Mouse (Mus musculus) embryonic facial prominence, embryonic 10.5 days (tissue): Measurements from ENCODE around the gene Abcf2. TPM values are rescaled to one million over a fixed set of nuclear protein-coding genes. Genes with fewer than 3 reads are reported as not detected.

Source experiments
- DNase-seq: peaks from one replicate; pipeline ENCODE4 v3.0.0-alpha.2; 2017; ENCODE audit warnings: low spot score
- H3K27ac ChIP-seq: fragments of 300-500 bp; sonication (generic); replicated peaks from 2 replicates; pipeline ENCODE4 v1.5.1; 2016; ENCODE audit warnings: mild to moderate bottlenecking
- H3K27me3 ChIP-seq: fragments of 300-500 bp; sonication (generic); replicated peaks from 2 replicates; pipeline ENCODE4 v1.6.1; 2016; ENCODE audit warnings: low read depth, mild to moderate bottlenecking; ENCODE audit not compliant: poor library complexity, severe bottlenecking
- H3K36me3 ChIP-seq: fragments of 300-500 bp; sonication (generic); replicated peaks from 2 replicates; pipeline ENCODE4 v1.6.1; 2016; ENCODE audit warnings: mild to moderate bottlenecking, moderate library complexity
- H3K4me1 ChIP-seq: fragments of 300-500 bp; sonication (generic); 2 replicates; pipeline ENCODE4 v1.6.1; 2016
- H3K4me3 ChIP-seq: fragments of 300-500 bp; sonication (generic); 2 replicates; pipeline ENCODE4 v1.5.1; 2016; ENCODE audit warnings: mild to moderate bottlenecking, moderate library complexity
- H3K9me3 ChIP-seq: fragments of 300-500 bp; sonication (generic); 2 replicates; pipeline ENCODE4 v1.6.1; 2016; ENCODE audit warnings: mild to moderate bottlenecking
- WGBS: fragments of 180-500 bp; shearing (Covaris S2); methylation state at CpG from one replicate; pipeline ENCODE4 v1.1.7; 2016; 5-methylcytosine and 5-hydroxymethylcytosine counted together
- polyA plus RNA-seq: library from polyadenylated mRNA; unstranded; fragments of >200 nt; fragmentation: Nextera tagmentation; extraction: Ambion mirVana; gene quantifications from 2 replicates; pipeline ENCODE4 v1.2.1, GENCODE M21; 2016

Abcf2 gene
- polyA plus RNA-seq = 181 and 183 TPM in 2 replicates

DNA sequence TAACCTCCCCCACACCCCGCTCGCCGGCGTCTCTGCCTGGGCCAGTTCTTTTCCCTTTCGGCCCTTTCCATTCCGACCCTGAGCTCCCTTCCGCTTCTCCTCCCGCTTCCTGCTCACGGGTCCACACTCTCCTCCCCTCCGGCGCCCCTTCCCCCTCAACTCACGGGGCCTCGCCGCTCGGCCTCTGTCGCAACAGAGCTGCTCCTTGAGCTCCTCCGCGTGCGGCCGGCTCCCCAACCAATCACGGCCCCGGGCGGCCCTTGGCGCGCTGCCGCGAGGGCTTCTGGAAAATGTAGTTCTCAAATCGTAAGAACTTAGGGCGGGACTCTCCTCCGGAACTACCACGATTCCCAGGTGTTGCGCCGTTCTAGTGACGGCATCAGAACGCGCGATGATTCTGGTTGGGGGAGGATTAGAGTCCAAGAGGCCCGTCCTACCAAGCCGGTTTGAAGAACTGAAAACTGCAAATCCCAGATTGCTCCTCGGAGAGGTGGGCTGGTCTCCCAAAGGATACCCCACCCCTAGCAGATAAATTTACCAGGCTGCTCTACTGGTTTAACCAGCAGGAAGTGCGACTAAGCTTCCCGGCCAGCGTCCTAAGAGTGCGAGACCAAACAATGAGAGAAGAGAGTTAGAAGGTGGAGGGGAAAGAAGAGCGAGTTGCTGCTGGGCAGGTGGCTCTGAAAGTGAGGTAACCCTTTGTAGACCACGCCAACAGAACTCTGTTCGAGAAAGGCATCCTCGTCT is at the start of gene Abcf2:
Gene Abcf2 (minus strand): TSS at position 285 of the 747 bp plus-strand sequence.
- Histone ChIP-seq H3K36me3 (peaks cover 37% of the 10 kb centered on the region), H3K4me3 (peak within 1 kb of the TSS; percentile 93), H3K9me3 (no peaks in the 10 kb centered on the region), H3K27me3 (no peaks in the 10 kb centered on the region), H3K27ac (peak within 1 kb of the TSS; percentile 91), H3K4me1 (peaks cover 15% of the 10 kb centered on the region)
- WGBS = under 1% methylated on average over 48 of the region's 48 CpGs
- peak; percentile 100 for DNase-seq

DNA sequence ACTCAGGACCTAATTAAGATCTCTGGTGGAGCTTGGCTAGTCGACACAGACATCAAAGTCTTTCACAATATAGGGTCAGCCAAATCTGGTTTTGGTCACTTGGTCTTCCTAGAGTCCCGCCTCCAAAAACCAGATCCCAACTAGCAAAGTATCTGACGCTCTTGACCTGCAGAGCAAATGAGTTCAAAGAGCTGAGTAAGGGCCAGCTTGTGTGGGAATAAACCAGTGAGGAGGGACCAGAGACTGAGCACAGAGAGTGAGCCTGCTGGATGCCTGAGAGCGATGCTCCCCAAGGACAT is 47.5 kb upstream of the Abcf2 start:
- no peaks in the 10 kb centered on the region for H3K9me3 ChIP-seq
- no peak overlapping the region for H3K27ac ChIP-seq
- DNase-seq = no peak
- H3K27me3 ChIP-seq = peaks cover 60% of the 10 kb centered on the region
- WGBS = 34% methylated on average over 4 of the region's 4 CpGs
- peaks cover 21% of the 10 kb centered on the region for H3K4me1 ChIP-seq
- no peaks in the 10 kb centered on the region for H3K36me3 ChIP-seq
- peak overlapping the region; percentile 67; the same call in 1 of the 2 replicates for H3K4me3 ChIP-seq

GRCm38 (mm10) chr5:24623986-24624821 is 46.9 kb upstream of the Abcf2 start, which contains the start of gene Smarcd3:
Smarcd3 (minus strand) TSS chr5:24624411.
- H3K27ac ChIP-seq = peak within 1 kb of the TSS; percentile 77
- no peaks in the 10 kb centered on the region for H3K36me3 ChIP-seq
- DNase-seq = peak; percentile 79
- peaks cover 21% of the 10 kb centered on the region for H3K4me1 ChIP-seq
- peaks cover 60% of the 10 kb centered on the region for H3K27me3 ChIP-seq
- no peaks in the 10 kb centered on the region for H3K9me3 ChIP-seq
- H3K4me3 ChIP-seq = peak within 1 kb of the TSS; percentile 67
- WGBS = 3% methylated on average over 37 of the region's 37 CpGs

DNA sequence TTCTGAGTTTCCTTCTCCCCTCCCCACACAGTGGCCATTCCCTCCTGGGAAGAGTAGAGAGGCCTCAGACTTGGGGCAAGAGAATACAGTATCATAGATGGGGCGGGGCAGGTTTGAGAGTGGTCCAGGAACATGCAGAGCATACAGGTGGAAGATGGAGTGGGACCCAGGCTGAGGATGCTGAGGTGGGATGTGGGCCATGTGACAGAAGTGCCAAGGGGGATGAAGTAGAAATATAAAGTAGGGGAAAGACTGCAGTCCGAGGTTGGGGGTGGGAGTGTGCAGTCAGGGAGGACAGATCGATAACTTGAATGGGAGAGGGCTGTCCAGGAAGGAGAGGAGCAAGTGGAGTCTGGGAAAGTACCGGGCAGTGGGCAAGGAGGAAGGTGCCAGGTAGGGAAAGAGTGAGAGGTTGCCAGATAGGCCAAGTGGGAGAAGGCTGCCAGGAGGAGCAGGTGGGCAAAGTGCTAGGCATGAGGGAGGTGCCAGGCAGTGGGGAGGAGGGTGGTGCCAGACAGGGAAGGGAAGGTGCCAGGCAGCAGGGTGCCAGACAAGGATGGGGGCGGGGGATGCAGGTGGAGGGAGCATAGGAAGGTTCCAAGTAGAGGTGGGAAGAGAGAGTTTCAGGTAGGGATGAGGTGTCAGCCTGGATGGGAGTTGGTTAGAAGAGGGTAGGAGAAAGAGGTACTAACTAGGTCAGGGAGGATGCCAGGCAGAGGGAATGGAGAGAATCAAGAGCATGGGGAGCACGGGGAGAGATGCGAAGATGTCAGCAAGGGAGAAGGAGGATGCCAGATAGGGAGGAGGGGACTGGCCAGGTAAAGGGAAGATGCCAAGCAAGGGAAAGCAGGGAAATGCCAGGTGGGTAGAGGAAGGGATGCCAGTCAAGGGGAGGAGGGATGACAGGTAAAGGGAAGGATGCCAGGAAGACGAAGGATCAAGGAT is 46.0 kb upstream of the Abcf2 start:
- H3K4me3 ChIP-seq = peak overlapping the region; percentile 67
- peaks cover 60% of the 10 kb centered on the region for H3K27me3 ChIP-seq
- peaks cover 21% of the 10 kb centered on the region for H3K4me1 ChIP-seq
- WGBS = 46% methylated on average over 8 of the region's 8 CpGs
- peak overlapping the region; percentile 77; the same call in 1 of the 2 replicates for H3K27ac ChIP-seq
- no peaks in the 10 kb centered on the region for H3K36me3 ChIP-seq
- DNase-seq = no peak
- H3K9me3 ChIP-seq = no peaks in the 10 kb centered on the region

- H3K27ac ChIP-seq = no peak overlapping the region
- H3K36me3 ChIP-seq = no peaks in the 10 kb centered on the region
- H3K4me3 ChIP-seq = no peak overlapping the region
- no peaks in the 10 kb centered on the region for H3K9me3 ChIP-seq
- 64% methylated on average over 7 of the region's 7 CpGs for WGBS
- peaks cover 21% of the 10 kb centered on the region for H3K4me1 ChIP-seq
- peaks cover 60% of the 10 kb centered on the region for H3K27me3 ChIP-seq
- DNase-seq = no peak
These were observed 45.2 kb upstream of the Abcf2 start for GRCm38 (mm10) chr5:24622386-24623040.

GRCm38 (mm10) chr5:24620626-24621025 is 43.4 kb upstream of the Abcf2 start:
- no peak overlapping the region for H3K27ac ChIP-seq

DNA sequence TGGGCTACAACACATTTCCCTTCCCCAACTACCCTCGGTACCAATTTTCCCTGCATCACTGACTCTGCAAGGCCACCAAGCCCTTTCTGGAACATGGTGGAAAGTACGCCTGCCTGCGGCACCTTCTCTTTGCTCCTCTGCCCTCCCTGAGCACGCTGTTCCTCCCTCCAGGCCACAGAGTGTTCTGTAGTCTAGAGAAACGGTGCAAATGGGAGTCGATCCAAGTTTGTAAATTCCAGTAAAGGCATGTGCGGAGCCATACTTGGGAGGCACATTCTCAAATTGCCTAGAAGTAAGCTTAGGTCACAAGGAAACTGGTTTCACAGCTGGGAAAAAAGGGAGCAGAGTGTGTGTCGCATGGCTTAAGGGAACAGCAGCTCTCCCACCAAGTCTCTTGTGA is 42.8 kb upstream of the Abcf2 start:
- Histone ChIP-seq H3K27ac (no peak overlapping the region), H3K36me3 (no peaks in the 10 kb centered on the region), H3K27me3 (peaks cover 52% of the 10 kb centered on the region), H3K4me3 (no peak overlapping the region), H3K4me1 (peaks cover 21% of the 10 kb centered on the region), H3K9me3 (no peaks in the 10 kb centered on the region)
- no peak for DNase-seq
- 73% methylated on average over 8 of the region's 8 CpGs for WGBS

More at GRCm38 (mm10) chr5:24620626-24621025, 43.4 kb upstream of the Abcf2 start:
- Histone ChIP-seq H3K27me3 (peaks cover 55% of the 10 kb centered on the region), H3K4me3 (no peak overlapping the region), H3K4me1 (peaks cover 21% of the 10 kb centered on the region), H3K36me3 (no peaks in the 10 kb centered on the region), H3K9me3 (no peaks in the 10 kb centered on the region)
- WGBS = 71% methylated on average over 8 of the region's 8 CpGs
- no peak for DNase-seq

DNA sequence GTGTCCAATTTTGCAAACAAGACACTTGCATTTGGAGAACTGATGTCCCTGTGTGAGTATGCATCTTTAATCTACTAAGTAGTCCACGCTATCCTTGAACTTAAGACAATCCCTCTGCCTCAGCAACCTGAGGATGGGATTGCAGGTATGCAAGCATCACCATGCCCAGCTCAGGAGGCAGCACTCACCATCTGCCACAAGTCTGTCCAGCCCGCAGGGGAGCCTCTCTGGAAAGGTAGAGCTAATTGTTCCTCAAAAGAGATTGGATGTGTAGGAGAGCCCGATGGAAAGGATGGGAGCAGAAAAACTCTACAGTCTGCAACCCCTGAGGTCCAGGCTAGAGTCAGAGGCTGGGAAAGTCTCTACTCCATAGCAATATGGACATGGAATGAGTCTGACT is 41.7 kb upstream of the Abcf2 start:
- Histone ChIP-seq H3K27me3 (peaks cover 40% of the 10 kb centered on the region), H3K4me1 (peaks cover 9% of the 10 kb centered on the region), H3K36me3 (no peaks in the 10 kb centered on the region), H3K4me3 (no peak overlapping the region), H3K27ac (no peak overlapping the region), H3K9me3 (no peaks in the 10 kb centered on the region)
- no peak for DNase-seq
- 75% methylated on average over 3 of the region's 3 CpGs for WGBS

- Histone ChIP-seq H3K9me3 (no peaks in the 10 kb centered on the region), H3K4me3 (no peak overlapping the region), H3K27ac (no peak overlapping the region), H3K4me1 (peaks cover 12% of the 10 kb centered on the region), H3K27me3 (peaks cover 10% of the 10 kb centered on the region), H3K36me3 (no peaks in the 10 kb centered on the region)
- WGBS = 66% methylated on average over 6 of the region's 6 CpGs
- DNase-seq = no peak
These were observed 37.8 kb upstream of the Abcf2 start for GRCm38 (mm10) chr5:24615097-24615496.

- no peaks in the 10 kb centered on the region for H3K9me3 ChIP-seq
- DNase-seq = no peak
- H3K4me1 ChIP-seq = peaks cover 16% of the 10 kb centered on the region
- WGBS = 76% methylated on average over 5 of the region's 5 CpGs
- H3K27ac ChIP-seq = peak overlapping the region; percentile 48; the same call in 1 of the 2 replicates
- H3K27me3 ChIP-seq = peaks cover 31% of the 10 kb centered on the region
- no peak overlapping the region for H3K4me3 ChIP-seq
- H3K36me3 ChIP-seq = no peaks in the 10 kb centered on the region
These were observed 35.0 kb upstream of the Abcf2 start for GRCm38 (mm10) chr5:24612302-24612649.

DNA sequence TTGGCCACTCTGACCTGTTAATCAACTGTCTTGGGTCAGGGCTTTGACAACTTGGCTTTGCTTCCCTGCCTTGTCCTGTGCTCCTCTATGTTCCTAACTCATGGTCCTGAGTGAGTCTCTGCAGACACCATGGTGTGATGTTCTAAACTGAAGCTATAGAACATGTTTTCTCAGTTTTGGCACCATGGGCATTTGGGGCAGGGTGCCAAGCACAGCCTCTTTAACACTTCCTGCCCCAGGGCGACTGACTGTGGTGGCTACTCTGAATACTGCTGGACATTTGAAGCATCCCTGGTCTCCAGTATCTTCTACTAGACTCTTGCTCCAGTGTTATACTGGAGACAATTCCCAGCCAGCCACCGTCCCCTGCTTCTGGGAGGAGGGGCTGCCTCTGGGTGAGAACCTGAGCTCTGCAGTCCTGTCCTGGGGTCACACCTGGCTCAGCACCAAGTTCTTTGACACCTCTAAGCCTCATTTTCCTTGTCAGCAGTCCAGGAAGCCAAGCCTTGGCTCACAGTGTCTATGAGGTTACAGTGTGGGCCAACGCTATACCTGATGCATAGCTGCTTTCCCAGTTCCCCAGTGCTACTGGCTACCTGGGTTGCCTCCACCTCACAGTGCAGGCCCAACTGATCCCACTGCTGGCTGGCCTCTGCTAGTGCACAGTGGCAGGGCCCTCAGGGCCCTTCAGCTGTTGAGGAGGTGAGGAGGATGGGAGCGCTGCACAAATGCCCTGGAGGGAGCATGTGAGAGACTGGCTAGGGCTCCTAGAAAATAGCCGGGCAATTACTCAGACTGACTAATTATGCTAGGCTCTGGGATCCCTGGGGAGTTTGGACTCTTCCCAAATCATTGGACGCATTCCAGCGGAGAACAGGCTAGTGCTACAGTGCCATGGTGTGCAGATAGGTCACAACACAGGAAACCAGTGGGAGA is 34.4 kb upstream of the Abcf2 start:
- H3K27me3 ChIP-seq = peaks cover 37% of the 10 kb centered on the region
- H3K4me3 ChIP-seq = no peak overlapping the region
- H3K4me1 ChIP-seq = peaks cover 22% of the 10 kb centered on the region
- H3K27ac ChIP-seq = peak overlapping the region; percentile 48; the same call in 1 of the 2 replicates
- peak; percentile 15 for DNase-seq
- H3K36me3 ChIP-seq = no peaks in the 10 kb centered on the region
- no peaks in the 10 kb centered on the region for H3K9me3 ChIP-seq
- WGBS = 56% methylated on average over 7 of the region's 7 CpGs
